Mouse (Mus musculus) liver, embryonic 15.5 days (tissue): Measurements from ENCODE around the gene Crip2. TPM values are rescaled to one million over a fixed set of nuclear protein-coding genes. Genes with fewer than 3 reads are reported as not detected.

ENCODE experiments used
- ATAC-seq: fragments of 200-750 bp; cut with Nextera tagmentation; 2 replicates; pipeline ENCODE4 v1.8.0; 2017; ENCODE audit warnings: moderate number of reproducible peaks, mild to moderate bottlenecking, moderate library complexity; ENCODE audit not compliant: insufficient read depth
- H3K27ac ChIP-seq: fragments of 300-500 bp; sonication (generic); replicated peaks from 2 replicates; pipeline ENCODE4 v1.5.1; 2015; ENCODE audit warnings: mild to moderate bottlenecking, inconsistent platforms
- H3K27me3 ChIP-seq: fragments of 300-500 bp; sonication (generic); 2 replicates; pipeline ENCODE4 v1.6.1; 2015; ENCODE audit warnings: mild to moderate bottlenecking, inconsistent platforms
- H3K36me3 ChIP-seq: fragments of 300-500 bp; sonication (generic); replicated peaks from 2 replicates; pipeline ENCODE4 v1.6.1; 2015; ENCODE audit warnings: moderate library complexity, mild to moderate bottlenecking, inconsistent platforms
- H3K4me1 ChIP-seq: fragments of 300-500 bp; sonication (generic); replicated peaks from 2 replicates; pipeline ENCODE4 v1.6.1; 2015; ENCODE audit warnings: inconsistent platforms
- H3K4me2 ChIP-seq: fragments of 300-500 bp; sonication (generic); 2 replicates; pipeline ENCODE4 v1.6.1; 2015; ENCODE audit warnings: moderate library complexity, mild to moderate bottlenecking, inconsistent platforms
- H3K4me3 ChIP-seq: fragments of 300-500 bp; sonication (generic); replicated peaks from 2 replicates; pipeline ENCODE4 v1.5.1; 2015; ENCODE audit warnings: mild to moderate bottlenecking, inconsistent platforms
- H3K9ac ChIP-seq: fragments of 300-500 bp; sonication (generic); 2 replicates; pipeline ENCODE4 v1.6.1; 2015; ENCODE audit warnings: moderate library complexity, mild to moderate bottlenecking, inconsistent platforms
- H3K9me3 ChIP-seq: fragments of 300-500 bp; sonication (generic); replicated peaks from 2 replicates; pipeline ENCODE4 v1.6.1; 2016; ENCODE audit warnings: inconsistent platforms
- WGBS: fragments of 180-500 bp; shearing (Covaris S2); methylation state at CpG from one replicate; pipeline ENCODE4 v1.1.7; 2015; ENCODE audit warnings: mixed read lengths; ENCODE audit not compliant: insufficient replicate concordance; 5-methylcytosine and 5-hydroxymethylcytosine counted together
- polyA plus RNA-seq: library from polyadenylated mRNA; unstranded; fragments of >200 nt; fragmentation: Nextera tagmentation; extraction: Ambion mirVana; gene quantifications from 2 replicates; pipeline ENCODE4 v1.2.1, GENCODE M21; 2015

Crip2 gene
- polyA plus RNA-seq, 1 experiment from 2014 or later: 45.1 TPM

DNA sequence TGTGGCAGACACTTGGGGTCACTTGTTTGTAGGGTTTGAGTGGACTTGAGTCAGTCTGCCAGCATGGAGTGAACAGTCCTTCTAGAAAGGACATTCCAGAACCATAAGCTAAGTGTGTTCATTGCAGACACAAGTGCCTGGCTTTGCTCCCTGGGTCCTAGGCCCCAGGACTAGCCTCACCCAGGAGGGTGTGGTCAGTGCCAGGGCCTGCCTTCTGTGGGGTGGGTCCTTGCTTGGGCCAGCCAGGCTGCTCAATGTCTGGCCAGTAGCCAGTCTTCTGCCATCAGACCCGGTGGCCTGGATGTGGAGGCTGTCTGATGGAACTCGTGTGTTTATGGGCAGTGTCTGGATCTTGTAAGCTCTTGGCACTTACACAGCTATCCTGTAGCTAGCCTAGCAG, 7.5 kb upstream of the Crip2 start:
- Histone ChIP-seq H3K4me2 (no peak overlapping the region), H3K4me1 (peaks cover 11% of the 10 kb centered on the region), H3K4me3 (no peak overlapping the region), H3K27me3 (no peaks in the 10 kb centered on the region), H3K27ac (no peak overlapping the region), H3K9ac (no peak overlapping the region), H3K9me3 (no peaks in the 10 kb centered on the region), H3K36me3 (peaks cover 99% of the 10 kb centered on the region)
- WGBS: 64% methylated on average over 2 of the region's 2 CpGs
- ATAC-seq: no peak

- Histone ChIP-seq H3K27ac (no peak overlapping the region), H3K9me3 (no peaks in the 10 kb centered on the region), H3K4me3 (no peak overlapping the region), H3K4me2 (no peak overlapping the region), H3K36me3 (peaks cover 99% of the 10 kb centered on the region), H3K9ac (no peak overlapping the region), H3K27me3 (no peaks in the 10 kb centered on the region), H3K4me1 (peaks cover 12% of the 10 kb centered on the region)
- ATAC-seq: no peak
- WGBS: 83% methylated on average over 9 of the region's 9 CpGs
Measured at GRCm38 (mm10) chr12:113133260-113133659, 6.8 kb upstream of the Crip2 start.

DNA sequence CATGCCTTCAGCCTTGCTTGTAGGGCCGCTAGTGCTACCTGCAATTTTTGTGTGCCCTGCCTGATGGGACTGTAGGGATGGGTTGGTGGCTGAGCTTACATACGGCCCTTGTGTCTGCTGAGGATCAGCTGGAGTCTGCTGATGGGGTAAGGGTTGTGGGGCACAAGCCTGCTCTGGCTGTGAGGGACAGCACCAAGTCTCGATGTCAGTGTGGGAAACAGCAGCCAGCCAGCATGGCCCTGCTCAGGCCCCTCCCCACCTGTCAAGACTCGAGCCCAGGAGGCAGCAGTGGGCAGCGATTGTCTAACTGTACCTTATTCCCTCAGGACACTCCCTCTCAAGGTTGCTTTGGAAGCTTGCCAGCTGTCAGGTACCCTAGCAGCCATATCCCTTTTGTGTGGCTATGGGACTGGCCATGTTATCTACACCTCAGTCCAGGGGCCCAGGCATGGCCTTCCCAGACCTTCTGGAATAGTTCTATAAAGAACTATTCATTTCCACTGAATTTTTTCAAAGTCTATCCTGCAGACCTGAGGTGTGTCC, 6.1 kb upstream of the Crip2 start:
- H3K36me3 ChIP-seq: peaks cover 92% of the 10 kb centered on the region

GRCm38 (mm10) chr12:113134502-113134901, 5.5 kb upstream of the Crip2 start:
- Histone ChIP-seq H3K9me3 (no peaks in the 10 kb centered on the region), H3K4me2 (no peak overlapping the region), H3K27me3 (peaks cover 8% of the 10 kb centered on the region; the same call in 1 of the 2 replicates), H3K4me3 (no peak overlapping the region), H3K4me1 (peaks cover 17% of the 10 kb centered on the region), H3K9ac (no peak overlapping the region), H3K27ac (no peak overlapping the region), H3K36me3 (peaks cover 86% of the 10 kb centered on the region)
- no peak for ATAC-seq
- WGBS: 72% methylated on average over 4 of the region's 4 CpGs

More for the DNA sequence above, 6.1 kb upstream of the Crip2 start:
- H3K27ac ChIP-seq: no peak overlapping the region
- H3K9me3 ChIP-seq: no peaks in the 10 kb centered on the region
- no peak for ATAC-seq
- H3K4me3 ChIP-seq: no peak overlapping the region
- no peak overlapping the region for H3K9ac ChIP-seq
- peaks cover 12% of the 10 kb centered on the region for H3K4me1 ChIP-seq
- WGBS: 77% methylated on average over 5 of the region's 5 CpGs
- H3K4me2 ChIP-seq: no peak overlapping the region
- 0 out of 2 replicates have a peak, but pooled peaks cover 2% of the 10 kb centered on the region for H3K27me3 ChIP-seq

DNA sequence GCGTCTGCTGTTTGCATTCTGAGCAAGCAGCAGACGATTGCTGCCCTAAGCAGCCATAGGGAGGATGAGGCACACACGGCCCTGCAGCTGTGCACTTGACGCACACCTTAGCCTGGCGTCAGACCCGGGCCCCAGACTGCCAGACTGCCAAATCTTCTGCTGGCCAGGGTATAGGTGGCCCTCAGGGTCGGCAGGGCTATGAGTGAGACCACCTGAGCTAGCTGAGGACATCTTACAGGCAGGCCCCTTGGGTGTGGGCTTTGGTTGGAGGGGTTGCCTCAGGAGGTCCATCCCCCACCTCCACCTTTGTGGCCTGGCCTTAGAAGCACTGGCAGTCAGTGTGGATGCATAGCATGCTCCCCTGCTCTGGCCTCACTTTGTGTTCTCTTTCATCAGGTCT, 4.6 kb upstream of the Crip2 start:
- peaks cover 26% of the 10 kb centered on the region for H3K4me1 ChIP-seq
- no peak overlapping the region for H3K27ac ChIP-seq
- H3K9me3 ChIP-seq: no peaks in the 10 kb centered on the region
- H3K36me3 ChIP-seq: peaks cover 77% of the 10 kb centered on the region
- no peak for ATAC-seq
- no peak overlapping the region for H3K4me3 ChIP-seq
- peaks cover 17% of the 10 kb centered on the region for H3K27me3 ChIP-seq
- H3K4me2 ChIP-seq: no peak overlapping the region
- 73% methylated on average over 7 of the region's 7 CpGs for WGBS
- no peak overlapping the region for H3K9ac ChIP-seq

- Histone ChIP-seq H3K9ac (no peak overlapping the region), H3K27ac (no peak overlapping the region), H3K4me2 (no peak overlapping the region), H3K9me3 (no peaks in the 10 kb centered on the region), H3K4me3 (no peak overlapping the region), H3K36me3 (peaks cover 66% of the 10 kb centered on the region), H3K27me3 (peaks cover 28% of the 10 kb centered on the region), H3K4me1 (peaks cover 37% of the 10 kb centered on the region)
- WGBS: 86% methylated on average over 17 of the region's 17 CpGs
- no peak for ATAC-seq
Measured at GRCm38 (mm10) chr12:113136492-113137020, 3.5 kb upstream of the Crip2 start.

DNA sequence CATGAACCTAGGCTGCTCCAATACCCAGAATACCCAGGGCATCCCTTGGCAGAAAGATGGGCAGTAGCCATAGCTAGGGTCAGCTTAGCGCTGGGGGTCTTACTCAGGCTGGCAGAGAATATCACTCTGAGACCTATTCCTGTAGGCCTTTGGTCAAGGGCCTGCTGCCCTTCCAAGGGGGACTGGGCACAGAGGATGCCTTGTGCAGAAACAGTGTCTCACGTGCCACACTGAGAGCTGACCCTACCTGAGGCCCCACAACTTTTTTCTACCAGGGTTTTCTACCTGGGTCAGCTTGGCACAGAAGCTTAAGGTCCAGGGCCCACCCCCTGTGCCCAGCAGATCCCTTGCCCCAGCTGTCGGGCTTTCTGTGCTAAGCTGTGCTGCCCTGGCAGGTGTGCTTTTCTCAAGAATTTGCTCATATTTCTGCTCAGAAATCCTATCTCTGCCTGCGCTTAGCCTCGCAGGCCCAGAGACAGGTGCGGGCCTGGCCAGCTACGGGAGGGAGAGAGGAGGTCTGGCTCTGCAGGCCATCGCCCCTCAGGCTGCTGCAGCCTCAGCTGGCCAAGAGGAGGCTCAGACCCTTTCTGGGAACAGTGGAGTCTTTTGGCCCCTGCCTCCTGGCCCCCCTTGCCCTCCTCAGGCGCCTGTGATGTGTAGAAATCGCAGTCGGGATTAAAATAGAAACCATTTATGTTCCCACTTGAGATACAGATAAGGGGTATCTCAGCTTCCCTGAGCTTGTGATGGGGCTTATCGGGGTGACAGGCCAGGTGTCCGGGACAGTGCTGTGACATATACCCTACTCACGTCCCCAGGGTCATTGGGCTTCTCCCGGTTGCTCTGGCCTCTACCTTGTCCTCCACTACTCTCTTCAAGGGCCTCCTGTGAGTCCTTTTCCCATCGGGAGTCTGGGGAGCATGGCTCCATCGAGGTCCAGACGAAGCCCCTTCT, 2.5 kb upstream of the Crip2 start:
- no peak for ATAC-seq
- WGBS: 73% methylated on average over 18 of the region's 18 CpGs
- H3K4me3 ChIP-seq: no peak overlapping the region
- peaks cover 45% of the 10 kb centered on the region for H3K4me1 ChIP-seq
- H3K9ac ChIP-seq: no peak overlapping the region
- H3K9me3 ChIP-seq: no peaks in the 10 kb centered on the region
- peaks cover 38% of the 10 kb centered on the region for H3K27me3 ChIP-seq
- H3K27ac ChIP-seq: no peak overlapping the region
- H3K36me3 ChIP-seq: peaks cover 56% of the 10 kb centered on the region
- no peak overlapping the region for H3K4me2 ChIP-seq

DNA sequence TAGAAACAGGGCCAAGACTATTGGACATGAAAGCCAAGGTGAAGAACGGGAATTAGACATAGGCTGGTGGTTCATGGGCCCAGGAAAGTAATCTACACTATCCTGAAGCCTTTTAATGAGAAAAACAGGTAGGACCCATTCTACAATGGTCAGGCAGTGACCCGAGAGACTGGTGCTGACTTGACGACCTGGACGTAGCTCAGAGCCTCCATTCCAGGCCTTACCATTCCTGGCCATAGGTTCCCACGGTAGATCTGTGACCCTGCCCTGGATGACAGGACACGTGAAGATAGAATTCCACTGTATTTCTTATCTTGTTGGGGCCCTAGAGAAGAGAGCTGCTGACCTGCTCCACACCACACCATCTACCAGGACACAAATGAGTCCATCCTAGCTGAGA, 1.7 kb upstream of the Crip2 start:
- Histone ChIP-seq H3K27me3 (peaks cover 46% of the 10 kb centered on the region), H3K9me3 (no peaks in the 10 kb centered on the region), H3K9ac (no peak overlapping the region), H3K27ac (no peak overlapping the region), H3K4me2 (no peak overlapping the region), H3K4me1 (peaks cover 50% of the 10 kb centered on the region), H3K4me3 (no peak overlapping the region), H3K36me3 (peaks cover 48% of the 10 kb centered on the region)
- WGBS: 67% methylated on average over 6 of the region's 6 CpGs
- no peak for ATAC-seq

DNA sequence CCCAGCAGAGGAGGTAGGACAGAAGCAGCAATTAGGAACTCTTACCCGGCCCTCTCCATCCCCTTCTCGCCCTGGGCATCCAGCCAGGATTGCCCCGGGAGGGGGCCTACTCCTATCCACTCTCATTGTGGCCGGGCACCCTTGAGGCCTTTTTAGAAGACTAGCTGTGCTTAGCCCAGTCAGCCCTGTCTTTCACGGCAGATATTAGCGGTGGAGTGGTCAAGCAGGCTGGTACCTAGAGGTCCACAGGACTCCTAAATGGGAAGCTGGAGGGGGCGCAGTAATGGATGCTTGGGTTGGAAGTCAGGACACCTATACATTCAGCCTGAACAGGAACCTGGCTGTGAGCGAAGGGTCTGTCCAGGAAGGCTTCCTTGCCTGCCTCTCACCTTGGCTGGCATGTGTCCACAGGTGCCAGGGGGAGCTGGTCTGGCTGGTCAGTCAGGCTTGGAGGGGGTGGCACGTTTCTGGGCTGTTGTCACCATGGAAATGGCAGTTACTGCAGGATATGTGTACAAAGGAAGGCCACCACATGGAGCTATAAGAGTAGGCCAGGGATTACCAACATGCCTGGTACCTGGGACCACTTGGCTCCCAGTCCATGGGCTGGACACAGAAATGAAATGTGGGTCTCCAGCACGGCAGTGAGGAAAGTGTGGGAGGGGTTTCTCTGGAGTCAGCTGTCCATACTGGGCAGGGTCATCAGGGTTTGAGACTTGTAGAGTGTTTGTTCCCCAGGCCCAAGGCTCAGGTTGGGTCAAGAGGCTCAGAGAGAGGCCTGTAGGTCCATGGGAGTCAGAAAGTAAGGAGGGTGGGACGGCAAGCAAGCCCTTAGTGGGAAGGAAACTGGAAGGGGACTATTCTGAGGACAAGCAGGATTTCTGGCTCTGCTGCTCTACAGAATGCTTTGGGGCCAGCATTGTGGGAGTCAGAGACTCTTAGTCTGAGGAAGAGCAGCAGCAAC, 853 bp upstream of the Crip2 start:
- Histone ChIP-seq H3K4me2 (peak overlapping the region; percentile 98), H3K27me3 (peaks cover 55% of the 10 kb centered on the region), H3K4me3 (peak overlapping the region; percentile 67), H3K4me1 (peaks cover 53% of the 10 kb centered on the region), H3K9ac (no peak overlapping the region), H3K36me3 (peaks cover 40% of the 10 kb centered on the region), H3K9me3 (no peaks in the 10 kb centered on the region), H3K27ac (no peak overlapping the region)
- ATAC-seq: no peak
- 54% methylated on average over 11 of the region's 11 CpGs for WGBS

DNA sequence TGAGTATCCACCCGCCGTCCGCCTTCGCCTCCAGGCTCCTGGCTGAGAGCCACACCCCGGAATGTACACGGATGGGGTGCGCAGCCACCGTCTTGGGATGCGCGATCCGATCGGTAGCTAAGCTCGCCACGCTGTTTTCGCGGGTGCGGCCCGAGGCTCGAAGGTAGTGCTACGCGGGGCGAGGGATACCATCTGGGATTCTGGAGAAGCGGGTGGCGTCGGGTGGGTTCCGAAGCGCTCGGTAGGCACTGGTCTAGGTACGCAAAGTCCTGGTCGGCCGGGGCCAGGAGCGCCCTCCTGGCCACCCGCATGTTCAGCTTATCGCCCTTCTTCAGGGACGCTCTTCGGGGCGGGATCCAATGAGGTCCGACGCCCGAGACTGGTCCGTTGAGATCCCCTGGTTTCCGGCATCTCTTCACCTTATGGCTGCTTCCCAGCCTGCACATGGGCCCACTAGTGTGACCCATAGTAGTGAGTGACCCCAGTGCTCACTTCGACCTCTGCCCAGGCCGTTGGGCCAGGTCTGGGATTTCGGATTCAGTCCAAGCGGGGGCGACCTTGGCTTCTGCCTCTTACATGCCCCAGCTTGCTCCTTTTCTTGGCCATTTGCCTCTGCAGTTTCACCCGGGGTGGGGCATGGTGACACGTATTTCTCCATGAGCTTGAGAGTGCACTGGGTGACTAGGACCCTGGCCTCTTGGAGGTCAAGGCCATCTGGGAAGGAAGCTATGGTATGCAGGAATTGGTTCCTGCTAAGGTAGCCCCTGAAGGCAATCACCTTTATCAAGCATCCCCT, 778 bp downstream of the Crip2 start:
- ATAC-seq: peak; percentile 71
- Histone ChIP-seq H3K4me1 (peaks cover 55% of the 10 kb centered on the region), H3K9me3 (no peaks in the 10 kb centered on the region), H3K27ac (peak overlapping the region; percentile 60), H3K36me3 (peaks cover 28% of the 10 kb centered on the region), H3K9ac (peak overlapping the region; percentile 55), H3K4me3 (peak overlapping the region; percentile 67), H3K4me2 (peak overlapping the region; percentile 98), H3K27me3 (peaks cover 64% of the 10 kb centered on the region)
- 1% methylated on average over 49 of the region's 49 CpGs for WGBS
